Mouse (Mus musculus) lung, embryonic 15.5 days (tissue): ENCODE measurements around the gene Rnf126. TPM values are rescaled to one million over a fixed set of nuclear protein-coding genes. Genes with fewer than 3 reads are reported as not detected.

Source experiments
- ATAC-seq: fragments of 200-750 bp; cut with Nextera tagmentation; 2 replicates; pipeline ENCODE4 v1.8.0; 2017; ENCODE audit warnings: moderate number of reproducible peaks, borderline replicate concordance; ENCODE audit not compliant: low FRiP score, low TSS enrichment; ENCODE audit errors: extremely low read depth
- H3K27ac ChIP-seq: fragments of 300-500 bp; sonication (generic); 2 replicates; pipeline ENCODE4 v1.5.1; 2015; ENCODE audit warnings: moderate library complexity, mild to moderate bottlenecking, inconsistent platforms
- H3K27me3 ChIP-seq: fragments of 300-500 bp; sonication (generic); 2 replicates; pipeline ENCODE4 v1.6.1; 2015; ENCODE audit warnings: inconsistent platforms
- H3K36me3 ChIP-seq: fragments of 300-500 bp; sonication (generic); 2 replicates; pipeline ENCODE4 v1.6.1; 2015; ENCODE audit warnings: inconsistent platforms
- H3K4me1 ChIP-seq: fragments of 300-500 bp; sonication (generic); 2 replicates; pipeline ENCODE4 v1.6.1; 2015; ENCODE audit warnings: inconsistent platforms
- H3K4me2 ChIP-seq: fragments of 300-500 bp; sonication (generic); 2 replicates; pipeline ENCODE4 v1.6.1; 2015; ENCODE audit warnings: inconsistent platforms, mild to moderate bottlenecking, moderate library complexity
- H3K4me3 ChIP-seq: fragments of 300-500 bp; sonication (generic); 2 replicates; pipeline ENCODE4 v1.5.1; 2015; ENCODE audit warnings: mild to moderate bottlenecking, inconsistent platforms
- H3K9ac ChIP-seq: fragments of 300-500 bp; sonication (generic); 2 replicates; pipeline ENCODE4 v1.6.1; 2015; ENCODE audit warnings: inconsistent platforms
- H3K9me3 ChIP-seq: fragments of 300-500 bp; sonication (generic); 2 replicates; pipeline ENCODE4 v1.6.1; 2016; ENCODE audit warnings: inconsistent platforms
- WGBS: fragments of 180-500 bp; shearing (Covaris S2); methylation state at CpG from one replicate; pipeline ENCODE4 v1.1.7; 2015; 5-methylcytosine and 5-hydroxymethylcytosine counted together
- polyA plus RNA-seq: library from polyadenylated mRNA; unstranded; fragments of >200 nt; fragmentation: Nextera tagmentation; extraction: Ambion mirVana; gene quantifications from 2 replicates; pipeline ENCODE4 v1.2.1, GENCODE M21; 2015

Gene Rnf126
- polyA plus RNA-seq, 1 experiment from 2014 or later: 91.3 TPM

- WGBS: 3% methylated on average over 43 of the region's 43 CpGs
- peaks cover 48% of the 10 kb centered on the region for H3K27me3 ChIP-seq
- H3K9ac ChIP-seq: no peak overlapping the region
- peak overlapping the region; percentile 56 for H3K4me3 ChIP-seq
- peaks cover 18% of the 10 kb centered on the region for H3K4me1 ChIP-seq
- H3K27ac ChIP-seq: no peak overlapping the region
- ATAC-seq: no peak
- H3K4me2 ChIP-seq: peak overlapping the region; percentile 94
- no peaks in the 10 kb centered on the region for H3K9me3 ChIP-seq
- H3K36me3 ChIP-seq: no peaks in the 10 kb centered on the region
Measured at GRCm38 (mm10) chr10:79717640-79718357, 49.0 kb downstream of the Rnf126 start.

DNA sequence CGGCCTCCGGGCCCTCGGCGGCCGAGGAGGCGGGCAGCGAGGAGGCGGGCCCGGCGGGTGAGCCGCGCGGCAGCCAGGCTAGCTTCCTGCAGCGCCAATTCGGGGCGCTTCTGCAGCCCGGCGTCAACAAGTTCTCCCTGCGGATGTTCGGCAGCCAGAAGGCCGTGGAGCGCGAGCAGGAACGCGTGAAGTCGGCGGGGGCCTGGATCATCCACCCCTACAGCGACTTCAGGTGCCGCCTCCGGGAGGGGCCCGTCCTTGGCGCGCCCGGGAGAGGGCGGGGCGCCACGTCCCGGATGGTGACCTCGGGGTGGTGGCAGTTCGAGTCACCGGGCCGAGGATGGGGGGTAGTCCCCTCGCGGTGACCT lies 49.8 kb downstream of the Rnf126 start:
- 0% methylated on average over 33 of the region's 44 CpGs for WGBS
- Histone ChIP-seq H3K4me2 (peak overlapping the region; percentile 94), H3K27me3 (peaks cover 48% of the 10 kb centered on the region), H3K9me3 (no peaks in the 10 kb centered on the region), H3K4me1 (peaks cover 18% of the 10 kb centered on the region), H3K36me3 (peaks cover 2% of the 10 kb centered on the region), H3K4me3 (peak overlapping the region; percentile 56), H3K27ac (no peak overlapping the region), H3K9ac (0 out of 2 replicates have a peak overlapping the region, but pooled peaks have one; percentile 10)
- no peak for ATAC-seq

DNA sequence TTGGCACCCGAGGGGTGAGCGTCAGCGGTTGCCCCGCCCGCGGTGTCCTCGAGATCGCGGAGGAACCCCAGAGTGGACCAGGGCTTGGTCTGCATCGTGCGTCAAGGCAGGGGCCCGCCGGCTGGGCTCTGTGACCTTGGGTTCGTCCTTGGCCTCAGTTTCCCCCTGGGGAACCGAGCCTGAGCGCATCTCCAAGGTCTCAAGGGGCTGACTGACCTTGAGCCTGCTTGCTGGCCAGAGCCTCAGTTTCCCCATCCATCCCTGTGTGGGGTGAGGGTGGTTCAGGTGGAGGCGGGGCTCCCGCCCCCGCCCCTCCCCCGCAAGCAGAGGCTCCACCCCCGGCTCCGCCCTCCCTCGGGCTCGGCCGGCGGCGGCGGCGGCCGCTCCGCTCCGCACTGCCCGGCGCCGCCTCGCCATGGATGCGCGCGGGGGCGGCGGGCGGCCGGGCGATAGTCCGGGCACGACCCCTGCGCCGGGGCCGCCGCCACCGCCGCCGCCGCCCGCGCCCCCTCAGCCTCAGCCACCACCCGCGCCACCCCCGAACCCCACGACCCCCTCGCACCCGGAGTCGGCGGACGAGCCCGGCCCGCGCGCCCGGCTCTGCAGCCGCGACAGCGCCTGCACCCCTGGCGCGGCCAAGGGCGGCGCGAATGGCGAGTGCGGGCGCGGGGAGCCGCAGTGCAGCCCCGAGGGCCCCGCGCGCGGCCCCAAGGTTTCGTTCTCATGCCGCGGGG lies 50.3 kb downstream of the Rnf126 start, which contains the start of gene Hcn2:
Hcn2 (plus strand) TSS at position 381 of the 734 bp plus-strand sequence.
- no peaks in the 10 kb centered on the region for H3K9me3 ChIP-seq
- no peak for ATAC-seq
- H3K4me3 ChIP-seq: peak within 1 kb of the TSS; percentile 56
- H3K27me3 ChIP-seq: peaks cover 48% of the 10 kb centered on the region
- H3K9ac ChIP-seq: 0 out of 2 replicates have a peak within 1 kb of the TSS, but pooled peaks have one; percentile 10
- peaks cover 18% of the 10 kb centered on the region for H3K4me1 ChIP-seq
- no peak within 1 kb of the TSS for H3K27ac ChIP-seq
- peaks cover 8% of the 10 kb centered on the region for H3K36me3 ChIP-seq
- WGBS: under 1% methylated on average over 69 of the region's 91 CpGs
- peak within 1 kb of the TSS; percentile 94 for H3K4me2 ChIP-seq

- Histone ChIP-seq H3K27ac (no peak overlapping the region), H3K9ac (no peak overlapping the region), H3K4me1 (peaks cover 18% of the 10 kb centered on the region), H3K4me2 (no peak overlapping the region), H3K9me3 (no peaks in the 10 kb centered on the region), H3K27me3 (peaks cover 48% of the 10 kb centered on the region), H3K4me3 (no peak overlapping the region), H3K36me3 (peaks cover 22% of the 10 kb centered on the region)
- WGBS: 58% methylated on average over 4 of the region's 4 CpGs
- ATAC-seq: no peak
Measured at GRCm38 (mm10) chr10:79714996-79715395, 51.8 kb downstream of the Rnf126 start.

GRCm38 (mm10) chr10:79713163-79713562 lies 53.6 kb downstream of the Rnf126 start:
- peaks cover 36% of the 10 kb centered on the region for H3K36me3 ChIP-seq
- peaks cover 38% of the 10 kb centered on the region for H3K27me3 ChIP-seq
- no peak overlapping the region for H3K9ac ChIP-seq
- H3K27ac ChIP-seq: no peak overlapping the region
- H3K4me3 ChIP-seq: no peak overlapping the region
- no peak for ATAC-seq
- no peaks in the 10 kb centered on the region for H3K9me3 ChIP-seq
- WGBS: 38% methylated on average over 1 of the region's 1 CpGs
- H3K4me2 ChIP-seq: no peak overlapping the region
- H3K4me1 ChIP-seq: peaks cover 27% of the 10 kb centered on the region

DNA sequence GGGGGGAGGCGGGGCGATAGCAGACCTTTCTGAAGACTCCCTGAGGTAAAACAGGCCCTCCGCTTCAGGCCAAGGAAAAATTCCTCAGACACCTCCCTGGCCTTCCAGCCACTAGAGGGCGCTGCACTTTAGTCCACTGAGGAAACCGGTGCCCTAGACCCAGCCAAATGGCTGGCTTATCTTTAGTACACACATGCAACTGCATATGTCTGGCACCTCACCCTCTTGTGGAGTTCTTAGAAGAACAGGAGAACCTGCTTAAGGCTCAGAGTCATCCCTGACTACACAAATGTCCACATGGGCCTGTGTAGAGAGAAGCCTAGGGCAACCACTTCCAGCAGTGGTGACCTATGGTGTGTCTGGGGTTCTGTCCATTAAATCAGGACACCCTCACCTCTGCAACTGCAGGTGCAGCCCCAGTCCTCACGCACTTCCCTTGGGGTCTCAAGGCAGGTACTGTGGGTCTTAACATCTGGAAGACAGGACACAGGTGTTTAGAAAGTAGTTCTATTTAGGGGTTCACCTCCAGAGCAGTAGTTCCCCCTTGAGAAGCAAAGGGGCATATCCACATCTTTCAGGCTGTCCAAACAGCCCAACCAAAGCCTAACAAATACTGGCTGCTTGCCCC lies 54.1 kb downstream of the Rnf126 start:
- peak; percentile 32; the same call in 1 of the 2 replicates for ATAC-seq
- Histone ChIP-seq H3K4me2 (no peak overlapping the region), H3K27ac (no peak overlapping the region), H3K4me1 (peaks cover 29% of the 10 kb centered on the region), H3K9ac (no peak overlapping the region), H3K36me3 (peaks cover 36% of the 10 kb centered on the region), H3K9me3 (no peaks in the 10 kb centered on the region), H3K27me3 (peaks cover 32% of the 10 kb centered on the region), H3K4me3 (no peak overlapping the region)
- 23% methylated on average over 4 of the region's 6 CpGs for WGBS

DNA sequence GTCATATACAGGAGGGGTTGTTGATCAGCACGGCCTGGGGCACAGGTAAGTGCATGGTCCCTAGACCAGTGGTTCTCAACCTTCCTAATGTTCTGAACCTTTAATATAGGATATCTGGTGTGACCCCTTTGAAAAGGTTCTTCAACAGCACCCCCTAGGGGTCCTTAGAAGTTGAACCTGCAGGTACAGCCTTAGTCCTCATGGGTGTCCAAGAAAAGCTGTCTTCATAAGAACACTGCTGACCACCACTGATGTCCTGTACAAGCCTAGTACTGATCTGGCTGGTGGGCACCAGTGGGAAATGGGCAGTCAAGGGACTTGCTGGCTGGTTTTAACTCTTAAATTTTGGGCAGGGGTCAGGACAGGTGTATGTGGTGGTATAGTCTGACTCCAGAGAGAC lies 54.7 kb downstream of the Rnf126 start:
- H3K9ac ChIP-seq: no peak overlapping the region
- H3K9me3 ChIP-seq: no peaks in the 10 kb centered on the region
- H3K4me3 ChIP-seq: no peak overlapping the region
- ATAC-seq: no peak; the same call in 1 of the 2 replicates
- WGBS: 68% methylated on average over 1 of the region's 1 CpGs
- H3K4me2 ChIP-seq: no peak overlapping the region
- H3K36me3 ChIP-seq: peaks cover 36% of the 10 kb centered on the region
- peaks cover 26% of the 10 kb centered on the region for H3K27me3 ChIP-seq
- peaks cover 29% of the 10 kb centered on the region for H3K4me1 ChIP-seq
- no peak overlapping the region for H3K27ac ChIP-seq

GRCm38 (mm10) chr10:79709307-79709706 lies 57.4 kb downstream of the Rnf126 start:
- WGBS: 44% methylated on average over 7 of the region's 7 CpGs
- Histone ChIP-seq H3K27me3 (no peaks in the 10 kb centered on the region), H3K9ac (no peak overlapping the region), H3K36me3 (peaks cover 36% of the 10 kb centered on the region), H3K4me2 (no peak overlapping the region), H3K4me3 (no peak overlapping the region), H3K27ac (no peak overlapping the region), H3K9me3 (no peaks in the 10 kb centered on the region), H3K4me1 (peaks cover 43% of the 10 kb centered on the region)
- ATAC-seq: no peak

GRCm38 (mm10) chr10:79708668-79709067 lies 58.1 kb downstream of the Rnf126 start:
- no peak for ATAC-seq
- no peaks in the 10 kb centered on the region for H3K27me3 ChIP-seq
- H3K4me2 ChIP-seq: no peak overlapping the region; the same call in 1 of the 2 replicates
- H3K27ac ChIP-seq: no peak overlapping the region
- 74% methylated on average over 21 of the region's 21 CpGs for WGBS
- H3K4me3 ChIP-seq: no peak overlapping the region
- peaks cover 36% of the 10 kb centered on the region for H3K36me3 ChIP-seq
- H3K4me1 ChIP-seq: peaks cover 44% of the 10 kb centered on the region
- no peak overlapping the region for H3K9ac ChIP-seq
- H3K9me3 ChIP-seq: no peaks in the 10 kb centered on the region
